Mouse (Mus musculus) heart, postnatal 0 days (tissue): ENCODE data around the gene Igf2r.

Experiments used
- CTCF ChIP-seq: IDR thresholded peaks from 2 replicates; pipeline ENCODE4 v1.5.1; 2016; ENCODE audit warnings: antibody characterized with exemption, control low read depth, low read depth
- EP300 ChIP-seq: IDR thresholded peaks from 2 replicates; pipeline ENCODE4 v1.6.1; 2016; ENCODE audit warnings: antibody characterized with exemption, low read depth

- TF ChIP-seq CTCF (no peak), EP300 (no peak)
Observed at GRCm38 (mm10) chr17:12683582-12683981, 85.9 kb downstream of the Igf2r start.
